Mouse (Mus musculus) stomach, embryonic 16.5 days (tissue): ENCODE data around the gene Gm17584. TPM values are rescaled to one million over a fixed set of nuclear protein-coding genes. Genes with fewer than 3 reads are reported as not detected.
"Not testable (repeated sequence)": the region's sequence is repeated elsewhere in the genome, so short reads cannot be mapped to it uniquely, and the experiment has no call there.

Experiments
- ATAC-seq: fragments of 200-750 bp; cut with Nextera tagmentation; 2 replicates; pipeline ENCODE4 v1.8.0; 2017; ENCODE audit warnings: moderate number of reproducible peaks, moderate TSS enrichment; ENCODE audit not compliant: insufficient read depth, low FRiP score
- H3K27ac ChIP-seq: fragments of 300-500 bp; sonication (generic); 2 replicates; pipeline ENCODE4 v1.5.1; 2014; ENCODE audit warnings: low read length
- H3K27me3 ChIP-seq: fragments of 300-500 bp; sonication (generic); 2 replicates; pipeline ENCODE4 v1.6.1; 2014; ENCODE audit warnings: low read length, control low read depth, mixed read lengths; ENCODE audit not compliant: control insufficient read depth, insufficient read depth
- H3K36me3 ChIP-seq: fragments of 300-500 bp; sonication (generic); 2 replicates; pipeline ENCODE4 v1.6.1; 2014; ENCODE audit warnings: low read length; ENCODE audit not compliant: control insufficient read depth, insufficient read depth
- H3K4me1 ChIP-seq: fragments of 300-500 bp; sonication (generic); 2 replicates; pipeline ENCODE4 v1.6.1; 2014; ENCODE audit warnings: low read length, control low read depth, mixed read lengths; ENCODE audit not compliant: control insufficient read depth, insufficient read depth
- H3K4me2 ChIP-seq: fragments of 300-500 bp; sonication (generic); 2 replicates; pipeline ENCODE4 v1.6.1; 2014; ENCODE audit warnings: low read depth, low read length, mixed read lengths
- H3K4me3 ChIP-seq: fragments of 300-500 bp; sonication (generic); replicated peaks from 2 replicates; pipeline ENCODE4 v1.5.1; 2014; ENCODE audit warnings: mild to moderate bottlenecking, low read length
- H3K9ac ChIP-seq: fragments of 300-500 bp; sonication (generic); 2 replicates; pipeline ENCODE4 v1.6.1; 2014; ENCODE audit warnings: low read length
- H3K9me3 ChIP-seq: fragments of 300-500 bp; sonication (generic); replicated peaks from 2 replicates; pipeline ENCODE4 v1.6.1; 2016; ENCODE audit warnings: low read length, control low read depth; ENCODE audit not compliant: control insufficient read depth
- WGBS: fragments of 180-500 bp; shearing (Covaris S2); extraction: QIAGEN DNeasy Blood & Tissue Kit; methylation state at CpG from one replicate; pipeline ENCODE4 v1.1.7; 2014; 5-methylcytosine and 5-hydroxymethylcytosine counted together
- polyA plus RNA-seq: library from polyadenylated mRNA; unstranded; fragments of >200 nt; fragmentation: Nextera tagmentation; extraction: Ambion mirVana; gene quantifications from 2 replicates; pipeline ENCODE4 v1.2.1, GENCODE M21; 2015

The Gm17584 gene
- polyA plus RNA-seq: not detected in 2 replicates

DNA sequence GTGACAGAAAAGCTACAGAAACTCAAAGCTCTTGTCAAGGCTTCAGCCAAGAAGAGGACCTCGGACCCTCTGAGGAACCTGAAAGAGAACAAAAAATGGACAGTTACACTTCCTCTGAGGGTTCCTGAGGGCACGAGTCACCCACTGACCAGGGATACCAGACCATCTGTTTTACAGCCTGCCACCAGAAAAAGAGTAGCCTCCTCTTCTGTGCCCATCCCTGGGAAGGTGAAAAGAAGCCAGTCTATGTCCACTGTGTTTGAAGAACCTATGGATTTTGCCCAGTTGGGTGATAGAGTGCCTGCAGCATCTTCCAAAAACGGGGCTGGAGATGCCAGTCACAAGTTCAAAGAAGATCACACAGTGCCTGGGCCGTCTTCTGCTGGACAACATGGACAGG is at the start of gene Gm17584:
Gene Gm17584, plus strand, starts transcription at position 301 of the 400 bp plus-strand sequence.
- H3K27me3 ChIP-seq, H3K9ac ChIP-seq, H3K27ac ChIP-seq, H3K4me1 ChIP-seq, ATAC-seq, H3K4me2 ChIP-seq, H3K36me3 ChIP-seq, H3K4me3 ChIP-seq, H3K9me3 ChIP-seq: not testable (repeated sequence)
- WGBS: no CpG with 5 or more reads among the region's 4 CpGs

Other genes starting within 250 kb of the Gm17584 start
- not detected in 2 replicates for gene Gm17469, start 129.3 kb downstream of the Gm17584 start, polyA plus RNA-seq